Mouse (Mus musculus): ENCODE data around the gene Mvb12b. TPM values are rescaled to one million over a fixed set of nuclear protein-coding genes. Genes with fewer than 3 reads are reported as not detected.

The Mvb12b gene
- total RNA-seq, 1 experiment from 2014 or later: 20.9 TPM

DNA sequence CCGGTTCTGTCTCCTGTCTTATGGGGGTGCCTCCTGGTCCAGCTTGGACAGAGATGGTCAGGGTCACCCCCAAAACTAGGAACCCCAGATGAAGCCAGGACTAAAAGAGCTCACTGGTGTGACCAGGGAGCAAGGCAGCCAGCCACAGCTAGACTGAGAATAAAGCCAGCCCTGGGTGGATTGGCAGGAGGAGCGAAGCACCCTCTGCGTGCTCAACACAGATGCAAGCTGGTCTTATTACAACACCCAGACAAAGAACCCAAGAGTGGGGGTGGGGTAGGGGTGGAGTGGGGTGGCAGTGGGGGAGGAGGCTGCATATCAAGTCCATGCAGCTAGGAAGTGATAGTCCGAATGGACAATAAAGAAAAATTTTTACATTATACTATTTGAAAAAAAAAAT lies 204.2 kb downstream of the Mvb12b start:
- no peak for DNase-seq

DNA sequence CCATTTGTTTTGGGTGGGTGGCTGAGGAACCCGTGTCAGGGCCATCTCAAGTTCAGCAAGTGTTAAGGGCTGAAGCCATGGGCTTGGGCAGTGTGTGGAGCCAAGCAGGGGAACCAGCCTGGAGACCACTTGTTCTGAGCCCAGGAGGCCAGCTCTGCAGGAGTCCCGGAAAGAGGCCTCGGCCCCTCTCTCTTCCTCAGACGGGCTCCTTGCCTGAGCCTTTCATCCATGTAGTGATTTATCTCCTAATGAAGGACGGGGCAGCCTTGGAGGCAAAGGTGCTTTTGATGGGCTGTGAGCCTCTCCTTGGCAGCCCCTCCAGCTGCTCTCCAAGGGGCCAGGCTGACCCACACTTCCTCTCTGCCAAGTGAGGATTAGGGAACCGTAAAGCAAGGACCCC lies 204.7 kb downstream of the Mvb12b start:
- DNase-seq: no peak

DNA sequence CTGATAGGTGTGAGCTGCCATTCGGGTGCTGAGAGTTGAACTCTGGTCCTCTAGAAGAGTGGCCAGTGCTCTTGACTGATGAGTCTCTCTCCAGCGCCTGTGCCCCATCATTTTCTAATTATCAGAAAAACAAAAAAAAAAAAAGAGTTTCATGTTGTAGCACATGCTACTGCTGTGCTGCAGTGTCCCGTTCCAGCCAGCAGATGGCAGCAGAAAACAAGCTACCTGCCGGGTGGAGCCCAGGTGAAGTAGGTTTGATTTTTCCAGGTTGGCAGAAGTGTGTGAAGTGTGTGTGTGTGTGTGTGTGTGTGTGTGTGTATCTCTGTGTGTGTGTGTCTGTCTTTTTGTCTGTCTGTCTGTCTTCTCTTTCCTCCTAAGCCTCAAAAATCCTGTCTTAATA lies 205.5 kb downstream of the Mvb12b start:
- DNase-seq: peak; percentile 75

Other genes with a start within 250 kb of the Mvb12b start
- gene Lmx1b, start 247.4 kb downstream of the Mvb12b start, total RNA-seq (2021): 0.15 TPM in 1 of 2 replicates, not detected in the other

All from adrenal gland, postnatal 25 days (tissue).